Mouse (Mus musculus): ENCODE results near the gene Rsph14. TPM values are rescaled to one million over a fixed set of nuclear protein-coding genes. Genes with fewer than 3 reads are reported as not detected.

Rsph14 gene
- polyA plus RNA-seq, 1 experiment from 2014 or later, result 1.0 TPM

DNA sequence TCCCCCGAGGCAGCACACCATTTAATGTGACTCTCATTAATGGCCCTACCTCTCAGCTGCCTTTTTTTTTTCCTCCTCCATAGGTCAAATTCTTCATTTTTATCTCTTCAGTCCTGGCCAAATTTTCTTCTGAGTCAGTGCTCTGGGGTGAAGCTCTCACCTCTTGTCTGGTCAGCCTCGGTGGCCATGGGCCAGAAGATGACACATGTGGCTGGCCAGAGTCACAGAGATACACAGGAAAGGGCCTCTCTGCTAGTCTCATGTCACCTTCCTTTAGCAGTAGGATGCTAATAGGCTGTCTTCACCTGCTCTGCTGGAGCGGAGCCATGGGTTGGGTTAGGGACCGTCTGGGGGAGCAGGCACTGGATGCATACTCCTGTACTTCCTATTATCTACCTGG lies 54.3 kb downstream of the Rsph14 start:
- H3K4me1 ChIP-seq (replicated peaks), result peaks cover 9% of the 10 kb centered on the region; the same call in 1 of the 2 replicates
- 0 out of 2 replicates have a peak, but pooled peaks cover 2% of the 10 kb centered on the region for H3K27me3 ChIP-seq (ENCODE audit: insufficient read depth, poor library complexity, severe bottlenecking)
- DNase-seq (ENCODE audit: low spot score), result no peak
- 83% methylated on average over 4 of the region's 4 CpGs for WGBS
- H3K27ac ChIP-seq, result no peak overlapping the region
- no peaks in the 10 kb centered on the region for H3K9me3 ChIP-seq
- H3K4me3 ChIP-seq, result no peak overlapping the region
- no peaks in the 10 kb centered on the region for H3K36me3 ChIP-seq

DNA sequence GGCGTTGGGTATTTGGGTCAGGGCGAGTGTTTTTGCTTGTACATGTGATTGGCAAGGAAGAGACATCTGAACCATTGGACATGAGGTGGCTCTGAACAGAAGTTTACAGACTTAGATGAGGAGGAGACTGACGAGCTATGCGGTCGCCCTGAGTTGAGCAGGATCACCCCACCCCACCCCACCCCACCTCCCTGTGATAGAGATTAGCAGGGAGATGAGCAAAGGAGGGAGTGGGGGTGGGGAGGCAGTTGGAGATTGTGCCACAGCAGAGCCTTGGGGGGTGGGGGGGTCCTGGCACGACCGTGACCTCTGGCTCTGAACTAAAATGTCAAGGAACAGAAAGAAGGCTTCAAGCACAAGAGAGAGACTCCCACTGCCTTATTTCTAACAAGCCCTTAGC lies 56.0 kb downstream of the Rsph14 start:
- Histone ChIP-seq H3K27me3 (ENCODE audit: insufficient read depth, poor library complexity, severe bottlenecking) (0 out of 2 replicates have a peak, but pooled peaks cover 2% of the 10 kb centered on the region), H3K9me3 (no peaks in the 10 kb centered on the region), H3K4me1 (replicated peaks) (peaks cover 9% of the 10 kb centered on the region; the same call in 1 of the 2 replicates), H3K4me3 (no peak overlapping the region), H3K27ac (no peak overlapping the region), H3K36me3 (no peaks in the 10 kb centered on the region)
- DNase-seq (ENCODE audit: low spot score), result no peak
- WGBS, result 82% methylated on average over 7 of the region's 7 CpGs

- no peak for DNase-seq (ENCODE audit: low spot score)
- no peaks in the 10 kb centered on the region for H3K36me3 ChIP-seq
- 0 out of 2 replicates have a peak, but pooled peaks cover 2% of the 10 kb centered on the region for H3K27me3 ChIP-seq (ENCODE audit: insufficient read depth, poor library complexity, severe bottlenecking)
- no peak overlapping the region for H3K27ac ChIP-seq
- H3K9me3 ChIP-seq, result no peaks in the 10 kb centered on the region
- no peak overlapping the region for H3K4me3 ChIP-seq
- peaks cover 9% of the 10 kb centered on the region; the same call in 1 of the 2 replicates for H3K4me1 ChIP-seq (replicated peaks)
- 85% methylated on average over 7 of the region's 7 CpGs for WGBS
These were observed 56.8 kb downstream of the Rsph14 start for GRCm38 (mm10) chr10:74975626-74976025.

DNA sequence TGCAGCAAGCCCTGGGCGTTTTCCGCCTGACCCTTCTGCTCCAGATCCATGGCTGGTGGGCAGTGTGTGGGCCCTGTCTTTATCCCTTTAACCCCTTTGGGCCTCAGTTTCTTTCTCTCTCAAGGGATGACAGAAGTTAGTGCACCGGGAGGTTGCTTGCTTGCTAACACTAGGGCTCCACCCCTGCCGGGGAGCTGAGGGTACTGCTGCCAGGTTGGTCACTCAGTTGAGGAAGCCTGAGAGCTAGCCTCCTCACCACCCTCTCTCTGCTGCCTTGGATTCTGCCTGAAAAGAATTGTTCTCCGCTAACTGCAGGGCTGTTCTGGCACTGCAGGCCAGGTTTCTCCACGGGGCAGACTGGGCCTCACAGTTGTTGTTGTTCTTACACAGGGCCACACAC lies 59.4 kb downstream of the Rsph14 start:
- Histone ChIP-seq H3K9me3 (no peaks in the 10 kb centered on the region), H3K27me3 (ENCODE audit: insufficient read depth, poor library complexity, severe bottlenecking) (peaks cover 24% of the 10 kb centered on the region), H3K27ac (no peak overlapping the region), H3K4me1 (replicated peaks) (peaks cover 14% of the 10 kb centered on the region), H3K4me3 (no peak overlapping the region), H3K36me3 (no peaks in the 10 kb centered on the region)
- no peak for DNase-seq (ENCODE audit: low spot score)
- 76% methylated on average over 6 of the region's 6 CpGs for WGBS

DNA sequence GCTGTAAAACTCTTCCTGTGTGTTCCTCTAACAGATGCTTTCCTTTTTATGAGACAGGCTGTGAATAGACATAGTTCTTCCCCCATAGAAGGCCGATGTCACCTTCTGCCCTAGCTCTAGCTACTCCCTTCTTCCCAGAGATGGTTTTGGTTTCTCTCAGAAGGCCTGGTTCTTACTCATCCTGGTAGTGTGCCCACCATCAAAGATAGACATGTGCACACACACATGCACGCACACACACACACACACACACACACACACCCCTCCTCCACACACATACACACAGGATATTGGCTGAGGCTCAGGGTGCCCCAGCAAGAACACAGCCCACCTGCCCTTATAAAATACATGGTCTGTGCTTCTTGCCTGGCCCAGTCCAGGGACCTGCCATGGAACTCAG lies 63.1 kb downstream of the Rsph14 start:
- H3K27ac ChIP-seq, result no peak overlapping the region
- DNase-seq (ENCODE audit: low spot score), result no peak
- no peaks in the 10 kb centered on the region for H3K36me3 ChIP-seq
- WGBS, result 91% methylated on average over 2 of the region's 2 CpGs
- peaks cover 55% of the 10 kb centered on the region for H3K27me3 ChIP-seq (ENCODE audit: insufficient read depth, poor library complexity, severe bottlenecking)
- H3K9me3 ChIP-seq, result no peaks in the 10 kb centered on the region
- H3K4me1 ChIP-seq (replicated peaks), result peaks cover 29% of the 10 kb centered on the region
- no peak overlapping the region for H3K4me3 ChIP-seq

GRCm38 (mm10) chr10:74967651-74968267 lies 64.6 kb downstream of the Rsph14 start:
- WGBS, result 2% methylated on average over 25 of the region's 25 CpGs
- H3K36me3 ChIP-seq, result no peaks in the 10 kb centered on the region
- no peaks in the 10 kb centered on the region for H3K9me3 ChIP-seq
- H3K4me3 ChIP-seq, result peak overlapping the region; percentile 77
- DNase-seq (ENCODE audit: low spot score), result no peak
- H3K27ac ChIP-seq, result peak overlapping the region; percentile 88
- H3K4me1 ChIP-seq (replicated peaks), result peaks cover 33% of the 10 kb centered on the region
- H3K27me3 ChIP-seq (ENCODE audit: insufficient read depth, poor library complexity, severe bottlenecking), result peaks cover 65% of the 10 kb centered on the region

DNA sequence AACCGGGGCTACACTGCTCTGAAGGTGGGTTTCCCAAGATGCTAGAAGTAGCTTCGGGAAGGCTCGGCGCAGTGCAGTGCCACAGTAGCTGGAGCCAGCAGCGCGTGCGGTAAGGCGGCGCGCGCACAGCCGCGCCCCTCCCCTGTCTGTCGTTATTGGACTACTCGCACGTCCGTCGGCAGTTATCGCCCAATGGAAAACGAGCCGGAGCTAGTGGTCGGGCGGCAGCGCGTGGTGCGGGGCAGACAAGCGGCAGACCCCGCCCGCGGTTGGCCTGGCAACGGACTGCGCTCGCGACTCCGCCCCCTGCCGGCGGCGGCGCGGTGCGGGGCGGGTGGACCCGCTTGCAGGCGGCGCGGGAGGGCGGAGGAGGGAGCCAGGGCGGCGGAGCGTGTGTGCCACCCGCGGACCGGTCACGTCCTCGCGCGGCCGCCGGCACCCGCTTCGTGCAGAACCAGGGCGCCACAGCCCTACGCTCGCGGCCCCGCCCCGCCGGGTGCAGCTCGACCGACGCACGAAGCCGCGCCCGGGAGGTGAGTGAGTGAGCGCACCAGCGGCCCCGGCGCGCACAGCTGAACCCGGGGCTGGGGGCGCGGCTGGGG lies 65.4 kb downstream of the Rsph14 start, which contains the start of gene Gnaz:
Gene Gnaz (plus strand): TSS at position 328 of the 602 bp plus-strand sequence.
- Histone ChIP-seq H3K27ac (peak within 1 kb of the TSS; percentile 88), H3K4me1 (replicated peaks) (peaks cover 33% of the 10 kb centered on the region), H3K36me3 (no peaks in the 10 kb centered on the region), H3K27me3 (ENCODE audit: insufficient read depth, poor library complexity, severe bottlenecking) (peaks cover 65% of the 10 kb centered on the region), H3K9me3 (no peaks in the 10 kb centered on the region), H3K4me3 (peak within 1 kb of the TSS; percentile 77)
- WGBS, result under 1% methylated on average over 82 of the region's 83 CpGs
- DNase-seq (ENCODE audit: low spot score), result peak; percentile 97

- peaks cover 55% of the 10 kb centered on the region for H3K27me3 ChIP-seq (ENCODE audit: insufficient read depth, poor library complexity, severe bottlenecking)
- no peaks in the 10 kb centered on the region for H3K36me3 ChIP-seq
- H3K27ac ChIP-seq, result no peak overlapping the region
- no peak overlapping the region for H3K4me3 ChIP-seq
- no peaks in the 10 kb centered on the region for H3K9me3 ChIP-seq
- peaks cover 33% of the 10 kb centered on the region for H3K4me1 ChIP-seq (replicated peaks)
- DNase-seq (ENCODE audit: low spot score), result no peak
- WGBS, result 80% methylated on average over 1 of the region's 1 CpGs
These were observed 68.0 kb downstream of the Rsph14 start for GRCm38 (mm10) chr10:74964380-74964779.

DNA sequence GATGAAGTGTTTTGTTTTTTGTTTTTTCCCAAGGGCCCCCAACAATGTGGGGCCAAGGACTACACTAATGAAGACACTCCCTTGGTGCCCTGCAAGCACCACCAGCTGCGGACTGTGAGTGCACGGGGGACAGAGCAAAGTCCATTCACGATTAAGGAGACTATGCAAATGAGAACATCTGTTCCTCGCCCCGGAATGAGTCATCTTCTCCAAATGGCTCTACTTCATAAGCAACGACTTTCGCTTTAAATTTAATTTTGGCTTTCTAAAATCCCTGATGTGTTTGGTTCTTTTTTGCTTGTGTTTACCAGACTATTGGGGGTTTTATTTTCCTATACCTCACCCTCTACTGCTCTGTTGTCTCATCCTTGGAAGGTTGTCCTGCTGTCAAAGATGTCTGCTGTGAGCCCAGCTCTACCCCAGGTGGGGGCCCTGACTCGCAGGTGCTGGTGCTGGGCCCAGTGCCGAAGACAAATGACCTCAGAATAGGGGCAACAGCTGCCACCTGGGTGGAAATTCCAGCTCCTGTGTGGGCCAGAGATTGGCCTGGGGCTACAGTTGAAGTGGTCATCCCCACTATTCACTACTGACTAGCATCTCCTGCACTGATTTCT lies 79.4 kb downstream of the Rsph14 start:
- Histone ChIP-seq H3K27me3 (ENCODE audit: insufficient read depth, poor library complexity, severe bottlenecking) (no peaks in the 10 kb centered on the region), H3K9me3 (no peaks in the 10 kb centered on the region), H3K27ac (no peak overlapping the region), H3K4me1 (replicated peaks) (peaks cover 7% of the 10 kb centered on the region), H3K36me3 (no peaks in the 10 kb centered on the region), H3K4me3 (no peak overlapping the region)
- WGBS, result 47% methylated on average over 9 of the region's 9 CpGs
- no peak for DNase-seq (ENCODE audit: low spot score)

DNA sequence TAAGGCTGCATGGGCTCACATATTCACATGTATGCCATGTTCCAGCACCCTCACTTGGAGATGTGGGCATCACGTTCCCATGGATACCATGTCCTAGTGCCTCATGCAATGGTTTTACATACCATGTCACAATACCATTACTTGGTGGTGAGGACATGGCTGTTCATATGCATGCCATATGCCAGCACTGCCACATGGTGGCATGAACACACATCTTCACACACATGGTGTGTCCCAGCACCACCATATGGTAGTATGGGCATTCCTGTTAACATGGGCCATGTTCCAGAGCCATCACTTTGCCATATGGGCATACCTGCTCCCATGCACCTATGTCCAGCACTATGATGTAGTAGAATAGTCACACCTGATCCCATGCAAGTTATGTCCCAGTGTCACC lies 91.6 kb downstream of the Rsph14 start:
- Histone ChIP-seq H3K27me3 (ENCODE audit: insufficient read depth, poor library complexity, severe bottlenecking) (no peaks in the 10 kb centered on the region), H3K9me3 (no peaks in the 10 kb centered on the region)
- no peak for DNase-seq (ENCODE audit: low spot score)

GRCm38 (mm10) chr10:74939300-74939699 lies 93.1 kb downstream of the Rsph14 start:
- no peaks in the 10 kb centered on the region for H3K9me3 ChIP-seq
- no peak overlapping the region for H3K4me3 ChIP-seq
- H3K36me3 ChIP-seq, result no peaks in the 10 kb centered on the region
- 69% methylated on average over 3 of the region's 3 CpGs for WGBS
- DNase-seq (ENCODE audit: low spot score), result no peak
- H3K4me1 ChIP-seq (replicated peaks), result no peaks in the 10 kb centered on the region
- no peaks in the 10 kb centered on the region for H3K27me3 ChIP-seq (ENCODE audit: insufficient read depth, poor library complexity, severe bottlenecking)
- no peak overlapping the region for H3K27ac ChIP-seq

More for the DNA sequence above, 91.6 kb downstream of the Rsph14 start:
- no peak overlapping the region for H3K27ac ChIP-seq
- H3K4me3 ChIP-seq, result no peak overlapping the region
- 96% methylated on average over 1 of the region's 1 CpGs for WGBS
- no peaks in the 10 kb centered on the region for H3K4me1 ChIP-seq (replicated peaks)
- H3K36me3 ChIP-seq, result no peaks in the 10 kb centered on the region

- DNase-seq (ENCODE audit: low spot score), result no peak
- Histone ChIP-seq H3K4me3 (no peak overlapping the region), H3K27me3 (ENCODE audit: insufficient read depth, poor library complexity, severe bottlenecking) (no peaks in the 10 kb centered on the region), H3K36me3 (no peaks in the 10 kb centered on the region), H3K27ac (no peak overlapping the region), H3K4me1 (replicated peaks) (no peaks in the 10 kb centered on the region), H3K9me3 (no peaks in the 10 kb centered on the region)
- 69% methylated on average over 5 of the region's 5 CpGs for WGBS
These were observed 94.0 kb downstream of the Rsph14 start for GRCm38 (mm10) chr10:74938410-74938809.
